Mouse (Mus musculus) heart, embryonic 12.5 days (tissue): ENCODE results near the gene Stx17. TPM values are rescaled to one million over a fixed set of nuclear protein-coding genes. Genes with fewer than 3 reads are reported as not detected.

ENCODE experiments used
- ATAC-seq: fragments of 200-750 bp; cut with Nextera tagmentation; 2 replicates; pipeline ENCODE4 v1.8.0; 2017; ENCODE audit warnings: moderate TSS enrichment, moderate library complexity; ENCODE audit not compliant: insufficient number of reproducible peaks, low FRiP score
- H3K27ac ChIP-seq: fragments of 300-500 bp; sonication (generic); 2 replicates; pipeline ENCODE4 v1.5.1; 2016; ENCODE audit warnings: mild to moderate bottlenecking, moderate library complexity; ENCODE audit not compliant: poor library complexity, severe bottlenecking
- H3K27me3 ChIP-seq: fragments of 300-500 bp; sonication (generic); replicated peaks from 2 replicates; pipeline ENCODE4 v1.6.1; 2016; ENCODE audit warnings: mild to moderate bottlenecking, moderate library complexity
- H3K36me3 ChIP-seq: fragments of 300-500 bp; sonication (generic); 2 replicates; pipeline ENCODE4 v1.6.1; 2016; ENCODE audit warnings: mild to moderate bottlenecking, moderate library complexity
- H3K4me1 ChIP-seq: fragments of 300-500 bp; sonication (generic); replicated peaks from 2 replicates; pipeline ENCODE4 v1.6.1; 2016; ENCODE audit warnings: mild to moderate bottlenecking
- H3K4me2 ChIP-seq: fragments of 300-500 bp; sonication (generic); 2 replicates; pipeline ENCODE4 v1.6.1; 2016; ENCODE audit warnings: mild to moderate bottlenecking, moderate library complexity
- H3K4me3 ChIP-seq: fragments of 300-500 bp; sonication (generic); 2 replicates; pipeline ENCODE4 v1.5.1; 2016; ENCODE audit warnings: mild to moderate bottlenecking
- H3K9ac ChIP-seq: fragments of 300-500 bp; sonication (generic); 2 replicates; pipeline ENCODE4 v1.6.1; 2016; ENCODE audit warnings: mild to moderate bottlenecking, moderate library complexity
- H3K9me3 ChIP-seq: fragments of 300-500 bp; sonication (generic); replicated peaks from 2 replicates; pipeline ENCODE4 v1.6.1; 2016; ENCODE audit warnings: mild to moderate bottlenecking, moderate library complexity
- WGBS: fragments of 180-500 bp; shearing (Covaris S2); methylation state at CpG from one replicate; pipeline ENCODE4 v1.1.7; 2016; 5-methylcytosine and 5-hydroxymethylcytosine counted together
- polyA plus RNA-seq: library from polyadenylated mRNA; unstranded; fragments of >200 nt; fragmentation: Nextera tagmentation; extraction: Ambion mirVana; gene quantifications from 2 replicates; pipeline ENCODE4 v1.2.1, GENCODE M21; 2016

Gene Stx17
- polyA plus RNA-seq, 1 experiment from 2014 or later = 22.4 TPM

DNA sequence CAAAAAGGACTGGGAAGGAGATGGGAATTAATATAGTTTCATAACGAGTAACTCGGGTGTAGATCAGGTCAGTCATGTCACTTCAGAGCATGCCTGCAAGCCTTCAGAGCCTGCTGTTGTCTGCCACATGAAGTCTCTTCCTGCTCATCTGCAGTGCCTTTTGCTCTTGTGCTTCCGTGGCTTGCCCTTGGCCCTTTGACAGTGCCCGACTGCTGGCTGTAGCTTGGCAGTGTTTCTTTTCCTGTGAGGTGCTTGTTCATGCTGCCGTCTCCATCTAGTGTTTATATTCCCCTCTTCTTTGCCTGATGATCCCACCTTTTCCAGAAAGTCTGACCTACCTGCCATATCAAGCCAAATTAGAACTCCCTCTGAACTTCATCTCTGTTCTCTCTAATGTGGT is 39.1 kb downstream of the Stx17 start:
- 81% methylated on average over 5 of the region's 5 CpGs for WGBS
- Histone ChIP-seq H3K9ac (no peak overlapping the region), H3K4me3 (no peak overlapping the region), H3K27me3 (no peaks in the 10 kb centered on the region), H3K36me3 (peaks cover 20% of the 10 kb centered on the region), H3K4me2 (no peak overlapping the region), H3K9me3 (no peaks in the 10 kb centered on the region), H3K4me1 (no peaks in the 10 kb centered on the region), H3K27ac (no peak overlapping the region)
- no peak for ATAC-seq

DNA sequence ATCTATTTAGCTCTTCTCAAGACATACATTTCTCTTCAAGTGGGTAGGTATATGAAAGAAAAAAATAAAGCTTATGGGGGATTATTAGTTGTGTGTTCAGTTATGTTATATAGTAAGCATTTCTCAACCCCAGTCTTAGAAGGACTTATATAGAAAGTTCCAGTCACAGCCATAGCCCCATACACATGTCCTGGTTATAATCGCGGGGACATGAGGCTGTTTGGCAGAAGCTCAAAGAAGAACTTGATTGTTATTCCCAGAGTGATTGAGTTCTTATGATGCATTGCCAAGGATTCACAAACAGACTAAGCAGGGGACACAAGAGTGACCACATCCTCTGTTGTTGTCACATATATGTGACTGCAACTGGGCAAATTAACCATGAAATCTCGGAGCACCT is 51.0 kb downstream of the Stx17 start:
- H3K9ac ChIP-seq = no peak overlapping the region
- H3K27me3 ChIP-seq = no peaks in the 10 kb centered on the region
- H3K4me2 ChIP-seq = no peak overlapping the region
- 0 out of 2 replicates have a peak, but pooled peaks cover 5% of the 10 kb centered on the region for H3K36me3 ChIP-seq
- WGBS = 90% methylated on average over 3 of the region's 3 CpGs
- no peaks in the 10 kb centered on the region; the same call in 1 of the 2 replicates for H3K9me3 ChIP-seq
- no peak overlapping the region for H3K27ac ChIP-seq
- H3K4me1 ChIP-seq = no peaks in the 10 kb centered on the region
- H3K4me3 ChIP-seq = no peak overlapping the region
- ATAC-seq = no peak

- Histone ChIP-seq H3K36me3 (peaks cover 28% of the 10 kb centered on the region), H3K4me1 (no peaks in the 10 kb centered on the region), H3K9me3 (no peaks in the 10 kb centered on the region; the same call in 1 of the 2 replicates), H3K4me2 (no peak overlapping the region), H3K27me3 (no peaks in the 10 kb centered on the region), H3K4me3 (no peak overlapping the region), H3K9ac (no peak overlapping the region), H3K27ac (no peak overlapping the region)
- WGBS = 32% methylated on average over 2 of the region's 2 CpGs
- ATAC-seq = no peak
Observed at GRCm38 (mm10) chr4:48180922-48181321, 56.2 kb downstream of the Stx17 start.

DNA sequence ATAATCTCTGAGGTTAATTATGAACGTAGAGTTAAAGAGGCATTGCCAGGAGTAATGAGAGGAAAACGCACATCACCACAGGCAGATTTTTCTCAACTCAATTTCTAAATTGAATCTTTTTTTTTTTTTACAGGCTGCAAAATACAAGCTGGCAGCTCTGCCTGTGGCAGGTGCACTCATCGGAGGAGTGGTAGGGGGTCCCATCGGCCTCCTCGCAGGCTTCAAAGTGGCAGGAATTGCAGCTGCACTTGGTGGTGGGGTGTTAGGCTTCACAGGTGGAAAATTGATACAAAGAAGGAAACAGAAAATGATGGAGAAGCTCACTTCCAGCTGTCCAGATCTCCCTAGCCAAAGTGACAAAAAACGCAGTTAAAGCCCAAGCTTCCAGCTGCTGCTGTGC is 56.7 kb downstream of the Stx17 start:
- Histone ChIP-seq H3K9me3 (no peaks in the 10 kb centered on the region; the same call in 1 of the 2 replicates), H3K9ac (no peak overlapping the region), H3K27me3 (no peaks in the 10 kb centered on the region), H3K4me1 (no peaks in the 10 kb centered on the region), H3K36me3 (peaks cover 28% of the 10 kb centered on the region), H3K4me2 (no peak overlapping the region), H3K27ac (no peak overlapping the region), H3K4me3 (no peak overlapping the region)
- no peak for ATAC-seq
- 71% methylated on average over 6 of the region's 6 CpGs for WGBS

DNA sequence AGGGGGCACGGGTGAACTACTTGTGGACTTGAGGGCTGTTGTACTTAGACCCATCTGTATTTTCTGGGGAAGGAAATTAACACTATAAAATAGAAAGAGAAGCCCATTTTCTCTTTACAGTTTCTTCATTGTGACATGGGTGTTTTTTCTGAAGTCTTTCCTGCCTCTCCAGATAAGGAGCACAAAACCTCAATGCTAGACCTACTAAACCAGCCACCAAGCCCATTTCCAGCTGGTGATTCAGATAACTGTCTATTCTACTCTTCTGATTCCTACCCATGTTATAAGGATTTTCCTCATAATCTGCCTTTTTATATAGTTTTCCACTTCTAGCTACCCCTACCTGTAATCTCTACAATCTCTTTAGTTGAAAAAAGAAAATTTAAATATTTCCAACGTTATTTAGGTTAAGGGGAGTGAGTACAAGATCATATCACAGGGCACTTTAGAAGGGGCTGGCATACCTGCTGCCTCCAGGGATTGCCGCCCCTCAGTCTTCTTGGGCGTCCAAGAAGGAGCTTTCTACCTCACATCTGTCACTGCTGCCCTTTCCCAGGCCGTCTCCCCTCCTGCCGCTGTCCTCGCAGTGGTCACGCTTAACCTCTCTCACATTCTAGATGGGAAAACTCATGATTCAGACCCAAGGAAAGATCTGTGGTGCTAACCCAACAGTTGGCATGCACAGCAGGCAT is 57.5 kb downstream of the Stx17 start:
- Histone ChIP-seq H3K27ac (no peak overlapping the region), H3K9ac (no peak overlapping the region), H3K36me3 (peaks cover 28% of the 10 kb centered on the region), H3K9me3 (no peaks in the 10 kb centered on the region; the same call in 1 of the 2 replicates), H3K4me2 (no peak overlapping the region), H3K27me3 (no peaks in the 10 kb centered on the region), H3K4me3 (no peak overlapping the region), H3K4me1 (no peaks in the 10 kb centered on the region)
- no peak for ATAC-seq
- 85% methylated on average over 8 of the region's 8 CpGs for WGBS

DNA sequence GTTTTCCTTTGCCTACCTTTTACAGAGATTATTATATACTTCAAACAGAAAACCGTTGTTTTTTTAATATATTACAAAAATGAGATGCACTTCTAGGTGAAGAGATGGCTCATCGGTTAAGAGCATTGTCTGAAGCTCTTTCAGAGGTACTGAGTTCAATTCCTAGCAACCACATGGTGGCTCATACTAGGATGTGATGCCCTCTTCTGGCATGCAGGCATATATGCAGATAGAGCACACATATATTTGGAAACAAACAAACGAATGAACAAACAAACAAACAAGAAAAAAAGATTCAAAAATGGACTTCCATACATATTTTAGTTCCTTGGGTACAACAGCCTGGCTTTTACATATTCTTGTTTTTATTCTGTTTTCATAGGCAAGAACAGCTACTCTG is 73.2 kb downstream of the Stx17 start:
- H3K9ac ChIP-seq = no peak overlapping the region
- H3K4me2 ChIP-seq = no peak overlapping the region
- H3K9me3 ChIP-seq = no peaks in the 10 kb centered on the region
- no peaks in the 10 kb centered on the region for H3K4me1 ChIP-seq
- 82% methylated on average over 3 of the region's 3 CpGs for WGBS
- H3K4me3 ChIP-seq = no peak overlapping the region
- ATAC-seq = no peak
- H3K27ac ChIP-seq = no peak overlapping the region
- no peaks in the 10 kb centered on the region for H3K27me3 ChIP-seq
- H3K36me3 ChIP-seq = peaks cover 30% of the 10 kb centered on the region

GRCm38 (mm10) chr4:48198447-48198846 is 73.7 kb downstream of the Stx17 start:
- Histone ChIP-seq H3K4me3 (no peak overlapping the region), H3K9ac (no peak overlapping the region), H3K4me2 (no peak overlapping the region), H3K9me3 (no peaks in the 10 kb centered on the region), H3K4me1 (no peaks in the 10 kb centered on the region), H3K27me3 (no peaks in the 10 kb centered on the region), H3K27ac (no peak overlapping the region), H3K36me3 (peaks cover 32% of the 10 kb centered on the region)
- 70% methylated on average over 8 of the region's 8 CpGs for WGBS
- no peak for ATAC-seq

DNA sequence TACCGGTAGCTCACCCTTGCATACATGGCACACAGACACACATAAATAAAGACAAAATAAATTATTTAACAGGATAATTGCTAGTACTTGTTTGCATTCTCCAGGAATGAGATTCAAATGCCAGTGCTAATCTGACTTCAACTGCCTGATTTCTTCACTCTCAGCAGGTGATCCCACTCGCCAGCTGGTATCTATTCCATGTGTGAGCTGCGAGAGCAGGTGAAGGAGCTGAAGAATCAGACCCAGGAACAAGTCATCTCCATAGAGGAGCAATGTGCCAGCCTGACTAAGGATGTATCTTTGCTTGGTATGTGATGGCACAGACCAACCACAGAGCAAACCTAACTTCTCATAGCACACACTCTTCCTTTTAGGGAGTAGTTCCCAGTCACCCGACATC is 78.8 kb downstream of the Stx17 start:
- H3K4me2 ChIP-seq = no peak overlapping the region
- WGBS = 85% methylated on average over 4 of the region's 4 CpGs
- H3K4me3 ChIP-seq = no peak overlapping the region
- no peaks in the 10 kb centered on the region for H3K9me3 ChIP-seq
- no peak overlapping the region for H3K27ac ChIP-seq
- H3K36me3 ChIP-seq = peaks cover 23% of the 10 kb centered on the region
- ATAC-seq = no peak
- H3K4me1 ChIP-seq = no peaks in the 10 kb centered on the region
- H3K9ac ChIP-seq = no peak overlapping the region
- H3K27me3 ChIP-seq = no peaks in the 10 kb centered on the region

DNA sequence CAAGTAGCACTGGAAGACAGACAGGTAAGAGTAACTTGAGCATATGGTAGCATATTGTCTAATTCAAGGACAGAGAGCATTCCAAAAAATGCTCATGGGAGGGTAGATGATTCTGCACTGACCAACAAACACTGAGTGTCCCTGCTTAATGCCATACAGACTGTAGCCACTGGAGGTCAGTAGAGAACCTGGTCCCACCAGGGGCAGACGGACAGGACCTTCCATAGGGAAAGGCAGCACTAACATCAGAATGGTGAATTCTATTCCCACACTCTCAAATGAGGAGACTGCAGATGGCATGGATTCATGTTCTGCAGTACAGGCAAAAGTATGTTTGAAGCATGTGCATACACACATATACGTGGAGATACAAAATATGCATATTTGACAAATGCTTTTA is 100.5 kb downstream of the Stx17 start:
- no peak for ATAC-seq
- Histone ChIP-seq H3K27me3 (no peaks in the 10 kb centered on the region), H3K4me1 (peaks cover 8% of the 10 kb centered on the region), H3K9ac (no peak overlapping the region), H3K36me3 (no peaks in the 10 kb centered on the region), H3K4me3 (no peak overlapping the region), H3K4me2 (no peak overlapping the region), H3K27ac (no peak overlapping the region), H3K9me3 (no peaks in the 10 kb centered on the region)
- 26% methylated on average over 2 of the region's 2 CpGs for WGBS

DNA sequence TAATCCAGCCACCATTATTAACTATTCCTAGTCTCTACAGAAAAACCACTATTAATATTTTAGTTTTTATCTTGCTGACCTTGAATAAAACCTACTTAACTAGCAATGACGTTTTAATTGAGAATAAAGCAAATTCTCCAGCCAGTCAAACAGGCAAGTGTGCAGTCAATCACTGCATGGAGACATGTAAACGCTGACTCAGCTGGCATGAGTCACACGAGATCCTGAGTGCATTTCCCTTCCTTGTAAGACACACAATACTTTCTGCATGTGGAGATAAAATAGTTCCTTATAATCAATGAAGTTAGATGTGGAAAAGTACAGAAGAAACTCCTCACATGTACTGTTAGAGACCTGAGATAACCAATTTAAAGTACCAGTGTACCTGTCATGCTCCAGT is 100.9 kb downstream of the Stx17 start:
- Histone ChIP-seq H3K4me3 (no peak overlapping the region), H3K9ac (no peak overlapping the region), H3K27me3 (no peaks in the 10 kb centered on the region), H3K4me2 (no peak overlapping the region), H3K36me3 (no peaks in the 10 kb centered on the region), H3K4me1 (peaks cover 8% of the 10 kb centered on the region), H3K27ac (no peak overlapping the region), H3K9me3 (no peaks in the 10 kb centered on the region)
- 38% methylated on average over 3 of the region's 3 CpGs for WGBS
- no peak for ATAC-seq

- WGBS = 38% methylated on average over 3 of the region's 3 CpGs
- H3K27ac ChIP-seq = no peak overlapping the region
- no peaks in the 10 kb centered on the region for H3K36me3 ChIP-seq
- H3K4me2 ChIP-seq = no peak overlapping the region
- no peak overlapping the region for H3K9ac ChIP-seq
- no peak overlapping the region for H3K4me3 ChIP-seq
- no peaks in the 10 kb centered on the region for H3K9me3 ChIP-seq
- H3K4me1 ChIP-seq = no peaks in the 10 kb centered on the region
- no peaks in the 10 kb centered on the region for H3K27me3 ChIP-seq
- ATAC-seq = no peak
Observed at GRCm38 (mm10) chr4:48226800-48227199, 102.1 kb downstream of the Stx17 start.
